Mouse (Mus musculus) olfactory bulb, adult 2 months (tissue): ENCODE measurements around the gene Erc2.

Experiments used
- CTCF ChIP-seq: fragments of 200-500 bp; IDR thresholded peaks from 2 replicates; pipeline ENCODE4 v1.5.1; 2012; ENCODE audit warnings: low read depth, mild to moderate bottlenecking, low read length, moderate library complexity; ENCODE audit not compliant: insufficient read depth
- POLR2A ChIP-seq: fragments of 200-500 bp; IDR thresholded peaks from 2 replicates; pipeline ENCODE4 v1.6.1; 2012; ENCODE audit warnings: mild to moderate bottlenecking, low read depth, low read length, moderate library complexity; ENCODE audit not compliant: insufficient read depth

GRCm38 (mm10) chr14:27975661-27976060, 353.4 kb downstream of the Erc2 start:
- TF ChIP-seq CTCF (no peak), POLR2A (no peak)
